Mouse (Mus musculus) liver, embryonic 12.5 days (tissue): ENCODE measurements around the gene Rnf26. TPM values are rescaled to one million over a fixed set of nuclear protein-coding genes. Genes with fewer than 3 reads are reported as not detected.

ENCODE experiments used
- ATAC-seq: fragments of 200-750 bp; cut with Nextera tagmentation; 2 replicates; pipeline ENCODE4 v1.8.0; 2017; ENCODE audit warnings: moderate number of reproducible peaks, mild to moderate bottlenecking, moderate library complexity
- H3K27ac ChIP-seq: fragments of 300-500 bp; sonication (generic); 2 replicates; pipeline ENCODE4 v1.5.1; 2016; ENCODE audit warnings: mild to moderate bottlenecking
- H3K27me3 ChIP-seq: fragments of 300-500 bp; sonication (generic); replicated peaks from 2 replicates; pipeline ENCODE4 v1.6.1; 2016; ENCODE audit warnings: mild to moderate bottlenecking, moderate library complexity
- H3K36me3 ChIP-seq: fragments of 300-500 bp; sonication (generic); 2 replicates; pipeline ENCODE4 v1.6.1; 2016; ENCODE audit warnings: mild to moderate bottlenecking, moderate library complexity
- H3K4me1 ChIP-seq: fragments of 300-500 bp; sonication (generic); 2 replicates; pipeline ENCODE4 v1.6.1; 2016
- H3K4me2 ChIP-seq: fragments of 300-500 bp; sonication (generic); 2 replicates; pipeline ENCODE4 v1.6.1; 2016; ENCODE audit warnings: mild to moderate bottlenecking, moderate library complexity
- H3K4me3 ChIP-seq: fragments of 300-500 bp; sonication (generic); 2 replicates; pipeline ENCODE4 v1.5.1; 2016; ENCODE audit warnings: mild to moderate bottlenecking, moderate library complexity
- H3K9ac ChIP-seq: fragments of 300-500 bp; sonication (generic); 2 replicates; pipeline ENCODE4 v1.6.1; 2016; ENCODE audit warnings: mild to moderate bottlenecking, moderate library complexity
- H3K9me3 ChIP-seq: fragments of 300-500 bp; sonication (generic); replicated peaks from 2 replicates; pipeline ENCODE4 v1.6.1; 2016; ENCODE audit warnings: mild to moderate bottlenecking, moderate library complexity
- WGBS: fragments of 180-500 bp; shearing (Covaris S2); methylation state at CpG from one replicate; pipeline ENCODE4 v1.1.7; 2016; ENCODE audit not compliant: insufficient replicate concordance; 5-methylcytosine and 5-hydroxymethylcytosine counted together
- polyA plus RNA-seq: library from polyadenylated mRNA; unstranded; fragments of >200 nt; fragmentation: Nextera tagmentation; extraction: Ambion mirVana; gene quantifications from 2 replicates; pipeline ENCODE4 v1.2.1, GENCODE M21; 2016

Gene Rnf26
- polyA plus RNA-seq, 1 experiment from 2014 or later: 58.7 TPM

DNA sequence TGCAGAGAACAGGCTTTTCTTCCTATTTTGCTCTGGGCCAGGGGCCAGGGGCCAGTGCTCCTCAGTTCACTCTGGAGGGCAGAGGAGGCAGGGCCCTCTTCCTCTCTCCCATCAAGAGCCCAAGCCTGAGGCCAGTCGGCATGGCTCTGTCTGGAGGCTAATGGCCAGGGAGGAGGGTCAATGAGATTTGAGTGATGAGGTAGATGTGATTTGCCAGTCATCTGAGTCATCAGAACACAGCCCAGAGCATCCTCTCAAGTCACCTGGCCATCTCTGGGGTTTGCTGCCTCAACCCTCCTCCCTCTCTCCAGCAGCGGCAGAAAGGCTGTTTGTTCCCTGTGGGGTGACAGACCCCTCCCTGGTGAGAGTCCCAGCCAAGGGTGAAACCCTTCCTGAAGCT lies 20.0 kb upstream of the Rnf26 start:
- no peak for ATAC-seq
- Histone ChIP-seq H3K4me3 (0 out of 2 replicates have a peak overlapping the region, but pooled peaks have one; percentile 56), H3K36me3 (no peaks in the 10 kb centered on the region), H3K27me3 (peaks cover 92% of the 10 kb centered on the region), H3K4me2 (0 out of 2 replicates have a peak overlapping the region, but pooled peaks have one; percentile 71), H3K9me3 (no peaks in the 10 kb centered on the region), H3K4me1 (peaks cover 46% of the 10 kb centered on the region), H3K9ac (no peak overlapping the region), H3K27ac (no peak overlapping the region)
- 27% methylated on average over 2 of the region's 2 CpGs for WGBS

DNA sequence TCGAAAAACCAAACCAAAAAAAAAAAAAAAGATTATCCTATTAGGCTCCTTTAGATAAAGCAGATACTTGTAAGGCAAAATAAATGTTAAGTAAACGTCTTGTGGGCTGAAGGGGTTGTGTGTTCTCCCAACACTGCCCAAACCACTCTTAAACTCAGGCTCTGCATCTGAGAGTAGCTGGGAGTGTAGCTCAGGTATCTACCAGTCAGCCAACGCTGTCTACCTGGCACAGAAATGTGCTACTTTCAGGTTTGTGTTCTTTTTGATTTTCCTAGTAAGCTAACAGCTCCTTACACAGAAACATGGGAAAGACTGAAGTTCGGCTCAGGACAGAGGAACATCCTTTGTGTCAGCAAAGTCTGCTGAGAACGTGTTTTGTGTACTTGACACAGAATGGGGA lies 18.9 kb upstream of the Rnf26 start:
- 50% methylated on average over 5 of the region's 5 CpGs for WGBS
- no peak overlapping the region for H3K4me2 ChIP-seq
- peaks cover 46% of the 10 kb centered on the region for H3K4me1 ChIP-seq
- no peak overlapping the region for H3K27ac ChIP-seq
- no peak for ATAC-seq
- H3K9me3 ChIP-seq: no peaks in the 10 kb centered on the region
- no peak overlapping the region for H3K4me3 ChIP-seq
- H3K9ac ChIP-seq: no peak overlapping the region
- no peaks in the 10 kb centered on the region for H3K36me3 ChIP-seq
- peaks cover 91% of the 10 kb centered on the region for H3K27me3 ChIP-seq

DNA sequence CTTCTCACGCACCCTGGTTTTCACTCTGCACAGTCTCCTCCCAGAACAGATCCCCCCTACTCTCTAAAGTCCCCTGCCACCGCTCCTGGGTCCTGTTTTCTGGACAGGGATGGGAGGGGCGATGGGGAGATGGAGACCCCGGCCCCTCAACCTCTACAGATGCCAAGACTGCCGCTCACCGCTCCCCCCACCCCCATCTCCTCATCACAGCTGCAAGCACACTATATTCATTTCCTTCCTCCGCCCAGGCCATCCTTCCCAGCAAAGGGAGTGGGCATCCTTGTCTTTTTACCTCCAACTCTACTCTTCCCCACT lies 17.9 kb upstream of the Rnf26 start:
- Histone ChIP-seq H3K27ac (no peak overlapping the region), H3K9ac (no peak overlapping the region), H3K27me3 (peaks cover 82% of the 10 kb centered on the region), H3K4me2 (no peak overlapping the region), H3K4me3 (no peak overlapping the region), H3K36me3 (no peaks in the 10 kb centered on the region), H3K4me1 (peaks cover 47% of the 10 kb centered on the region), H3K9me3 (no peaks in the 10 kb centered on the region)
- WGBS: 32% methylated on average over 7 of the region's 7 CpGs
- no peak for ATAC-seq

DNA sequence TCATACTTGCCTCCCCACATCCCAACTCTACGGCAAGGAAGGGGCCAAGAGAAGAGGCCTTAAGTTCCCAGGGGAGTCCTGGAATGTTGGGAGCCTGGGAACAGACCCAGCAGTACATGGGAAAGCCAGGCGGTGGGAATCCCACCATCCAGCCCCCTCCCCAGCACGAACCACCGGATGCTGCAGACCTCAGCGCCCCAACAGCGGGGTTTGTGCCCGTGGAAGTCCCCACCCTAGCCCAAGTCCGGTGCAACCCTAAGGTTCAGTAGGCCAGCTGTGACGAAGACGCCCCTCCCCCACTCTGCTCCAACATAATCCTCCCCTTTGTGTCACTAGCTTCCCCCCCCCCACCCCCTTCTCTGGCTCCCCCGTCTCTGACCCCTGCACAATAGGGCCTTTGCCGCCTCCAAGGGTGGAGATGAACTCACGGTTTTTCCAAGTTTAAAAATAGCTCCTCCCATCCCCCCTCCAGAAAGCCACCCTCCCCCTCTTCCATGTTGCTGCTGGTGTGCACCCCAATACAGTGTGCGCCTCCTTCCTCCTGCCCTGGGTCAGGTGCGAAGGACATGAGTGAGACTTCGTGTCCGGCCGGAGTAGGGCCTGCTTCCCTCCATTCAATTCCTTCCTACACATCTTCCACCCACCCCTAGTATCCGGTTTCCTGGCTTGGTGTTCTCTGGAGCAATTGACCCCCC lies 17.4 kb upstream of the Rnf26 start:
- H3K27ac ChIP-seq: peak overlapping the region; percentile 57
- peak overlapping the region; percentile 60 for H3K4me2 ChIP-seq
- H3K27me3 ChIP-seq: peaks cover 77% of the 10 kb centered on the region
- WGBS: 15% methylated on average over 19 of the region's 19 CpGs
- ATAC-seq: no peak; the same call in 1 of the 2 replicates
- H3K9ac ChIP-seq: no peak overlapping the region
- H3K4me3 ChIP-seq: peak overlapping the region; percentile 38; the same call in 1 of the 2 replicates
- peaks cover 43% of the 10 kb centered on the region for H3K4me1 ChIP-seq
- no peaks in the 10 kb centered on the region for H3K9me3 ChIP-seq
- H3K36me3 ChIP-seq: no peaks in the 10 kb centered on the region

DNA sequence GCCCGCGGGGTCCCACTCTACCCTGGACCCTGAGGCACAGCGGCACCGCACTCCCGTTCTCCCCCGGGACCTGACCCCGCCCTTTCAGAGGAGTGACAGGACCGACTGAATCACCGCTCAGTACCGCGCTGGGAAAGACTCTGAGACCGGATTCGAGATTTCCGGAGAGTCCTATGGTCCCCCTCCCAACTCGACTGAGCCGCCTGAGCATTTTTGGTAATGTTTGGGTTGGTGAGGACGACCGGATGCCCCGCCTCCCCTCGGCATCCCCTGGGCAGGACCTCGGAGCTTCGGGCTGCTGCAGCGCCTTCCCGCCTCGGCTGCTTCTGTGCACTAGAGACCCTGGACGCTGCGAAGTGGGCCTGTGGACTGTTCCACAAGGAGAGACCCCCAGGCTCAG lies 16.7 kb upstream of the Rnf26 start:
- H3K27ac ChIP-seq: peak overlapping the region; percentile 68
- H3K9me3 ChIP-seq: no peaks in the 10 kb centered on the region
- 1% methylated on average over 27 of the region's 27 CpGs for WGBS
- peak; percentile 19; the same call in 1 of the 2 replicates for ATAC-seq
- H3K4me3 ChIP-seq: peak overlapping the region; percentile 38
- no peaks in the 10 kb centered on the region for H3K36me3 ChIP-seq
- no peak overlapping the region for H3K9ac ChIP-seq
- peak overlapping the region; percentile 60 for H3K4me2 ChIP-seq
- peaks cover 70% of the 10 kb centered on the region for H3K27me3 ChIP-seq
- H3K4me1 ChIP-seq: peaks cover 38% of the 10 kb centered on the region

DNA sequence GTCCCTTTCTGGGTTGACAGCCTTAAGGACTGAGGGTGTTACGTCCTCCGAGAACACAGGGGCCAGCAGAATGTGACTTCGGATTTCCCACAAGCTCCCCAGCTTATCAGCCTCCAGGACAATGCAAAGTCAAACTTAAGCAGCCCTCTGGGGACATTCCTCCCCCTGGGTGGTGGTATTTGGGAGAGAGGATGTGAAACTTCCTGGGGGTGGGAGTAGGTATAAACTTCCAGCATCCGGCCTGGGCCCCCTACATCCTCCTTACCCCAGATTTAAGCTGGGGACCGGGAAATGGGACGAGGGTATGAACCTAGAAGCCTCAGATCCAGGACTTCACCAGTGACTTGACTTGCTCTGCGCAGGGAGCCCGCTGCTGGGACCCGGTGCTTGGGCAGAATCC lies 16.3 kb upstream of the Rnf26 start:
- WGBS: 6% methylated on average over 9 of the region's 9 CpGs
- Histone ChIP-seq H3K27ac (peak overlapping the region; percentile 68), H3K36me3 (no peaks in the 10 kb centered on the region), H3K4me3 (peak overlapping the region; percentile 38), H3K4me1 (peaks cover 34% of the 10 kb centered on the region), H3K4me2 (peak overlapping the region; percentile 60), H3K9me3 (no peaks in the 10 kb centered on the region), H3K9ac (no peak overlapping the region), H3K27me3 (peaks cover 66% of the 10 kb centered on the region)
- ATAC-seq: no peak

DNA sequence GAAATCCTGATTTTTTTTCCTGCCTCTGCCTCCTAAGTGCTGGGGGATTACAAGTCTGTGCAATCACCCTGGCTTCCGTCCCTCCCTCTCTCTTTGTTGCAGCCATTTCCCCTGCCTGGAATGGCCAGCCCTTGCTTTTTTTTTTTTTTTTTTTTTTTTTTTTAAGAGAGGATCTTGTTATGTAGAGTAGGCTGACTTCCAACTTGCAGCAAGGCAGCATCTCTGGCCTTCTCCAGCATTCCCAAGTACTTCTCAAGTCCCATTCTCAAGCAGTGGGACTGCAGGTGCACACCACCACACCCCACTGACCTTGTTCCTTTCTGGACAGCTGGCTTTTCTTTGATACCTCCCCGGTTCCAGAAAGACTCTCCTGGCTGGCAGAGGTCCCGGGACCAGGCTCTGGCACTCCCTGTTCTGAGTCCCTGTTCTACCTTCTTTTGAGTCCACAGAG lies 14.1 kb upstream of the Rnf26 start:
- Histone ChIP-seq H3K27ac (no peak overlapping the region), H3K36me3 (no peaks in the 10 kb centered on the region), H3K4me2 (no peak overlapping the region), H3K27me3 (peaks cover 43% of the 10 kb centered on the region), H3K9ac (no peak overlapping the region), H3K4me3 (no peak overlapping the region), H3K4me1 (peaks cover 26% of the 10 kb centered on the region), H3K9me3 (no peaks in the 10 kb centered on the region)
- ATAC-seq: no peak
- WGBS: 66% methylated on average over 3 of the region's 3 CpGs

DNA sequence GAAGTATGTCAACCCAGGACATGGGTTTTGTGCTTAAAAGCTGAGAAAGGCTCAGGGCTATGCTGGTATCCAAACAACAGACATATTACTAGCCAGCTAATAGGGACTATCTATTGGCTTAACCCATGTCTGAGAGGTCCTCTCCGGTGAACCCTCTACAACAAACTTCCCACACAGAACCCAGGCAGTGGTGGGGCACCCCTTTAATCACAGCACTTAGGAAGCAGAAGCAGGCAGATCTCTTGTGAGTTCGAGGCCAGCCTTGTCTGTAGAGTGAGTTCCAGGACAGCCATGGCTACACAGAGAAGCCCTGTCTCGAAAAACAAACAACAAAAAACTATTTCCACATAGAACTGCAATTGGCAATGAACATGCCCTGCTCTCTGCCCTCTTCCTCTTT lies 13.4 kb upstream of the Rnf26 start:
- Histone ChIP-seq H3K4me2 (peak overlapping the region; percentile 44; the same call in 1 of the 2 replicates), H3K36me3 (no peaks in the 10 kb centered on the region), H3K4me1 (peaks cover 26% of the 10 kb centered on the region), H3K9me3 (no peaks in the 10 kb centered on the region), H3K27me3 (peaks cover 37% of the 10 kb centered on the region), H3K4me3 (no peak overlapping the region), H3K27ac (no peak overlapping the region), H3K9ac (no peak overlapping the region)
- 65% methylated on average over 3 of the region's 3 CpGs for WGBS
- no peak for ATAC-seq

DNA sequence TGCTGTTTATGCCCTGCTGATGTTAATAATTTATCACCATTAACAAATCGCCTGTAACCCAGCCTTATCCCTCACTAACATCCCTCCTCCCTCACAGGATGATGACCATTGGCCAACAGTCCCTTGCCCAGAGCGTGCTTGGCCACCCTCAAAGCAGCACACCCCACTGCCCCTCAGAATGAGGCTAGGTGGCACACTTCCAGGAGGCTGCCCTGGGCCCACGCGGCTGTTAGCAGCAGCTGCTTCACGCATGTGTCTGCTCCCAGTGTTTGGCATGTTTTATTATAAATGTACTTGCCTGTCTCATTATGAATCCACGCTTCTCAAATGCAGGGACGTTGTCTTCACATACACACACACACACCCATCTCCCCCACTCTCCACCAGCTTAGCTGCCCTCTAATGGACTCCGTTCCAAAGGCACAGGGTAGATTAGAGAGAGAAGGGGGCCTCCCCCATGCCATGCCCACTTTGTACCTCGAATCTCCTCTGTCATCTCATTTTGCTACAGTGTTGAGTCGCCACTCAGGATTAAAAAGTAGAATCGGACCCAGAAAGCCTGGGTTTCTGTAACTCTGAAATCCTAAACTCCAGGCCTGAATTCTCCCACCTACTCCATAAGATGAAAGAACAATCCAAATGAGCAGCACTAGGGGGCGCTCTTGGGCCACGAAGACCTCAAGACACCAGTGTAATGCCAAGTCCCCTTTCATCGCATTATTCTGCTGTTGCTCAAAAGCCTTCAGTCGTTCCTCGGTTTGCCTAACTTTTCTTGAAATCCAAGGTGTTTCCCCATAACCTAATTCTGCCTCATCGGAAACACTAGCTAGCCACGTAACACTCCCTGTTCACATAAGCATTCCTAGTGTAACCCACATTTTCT lies 12.5 kb upstream of the Rnf26 start:
- Histone ChIP-seq H3K4me3 (no peak overlapping the region), H3K9ac (no peak overlapping the region), H3K36me3 (no peaks in the 10 kb centered on the region), H3K27ac (no peak overlapping the region), H3K27me3 (peaks cover 27% of the 10 kb centered on the region), H3K4me1 (peaks cover 26% of the 10 kb centered on the region), H3K9me3 (no peaks in the 10 kb centered on the region), H3K4me2 (peak overlapping the region; percentile 44)
- no peak for ATAC-seq
- 34% methylated on average over 18 of the region's 18 CpGs for WGBS

DNA sequence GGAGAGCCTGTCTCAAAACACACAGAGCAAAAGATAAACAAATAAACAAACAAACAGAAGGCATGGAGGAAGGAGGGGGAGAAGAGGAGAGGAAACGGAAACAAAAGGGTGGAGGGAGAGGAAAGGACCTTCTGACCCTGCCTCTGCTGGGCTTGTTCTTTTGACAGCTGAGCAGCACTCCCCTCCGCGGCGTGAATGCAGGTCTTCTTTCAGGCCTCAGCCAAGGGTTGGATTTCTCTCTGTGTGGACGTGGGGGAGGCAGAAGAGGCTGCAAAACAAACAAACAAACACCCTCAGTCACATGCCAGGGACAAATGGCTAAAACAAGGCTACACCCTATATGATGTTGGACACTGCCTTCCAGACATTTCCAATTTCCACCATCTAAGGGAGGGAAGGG lies 11.7 kb upstream of the Rnf26 start:
- no peak for ATAC-seq
- peaks cover 20% of the 10 kb centered on the region for H3K27me3 ChIP-seq
- no peak overlapping the region for H3K9ac ChIP-seq
- H3K36me3 ChIP-seq: no peaks in the 10 kb centered on the region
- H3K4me1 ChIP-seq: peaks cover 18% of the 10 kb centered on the region; the same call in 1 of the 2 replicates
- no peaks in the 10 kb centered on the region for H3K9me3 ChIP-seq
- no peak overlapping the region for H3K4me2 ChIP-seq
- H3K27ac ChIP-seq: no peak overlapping the region
- WGBS: 53% methylated on average over 5 of the region's 5 CpGs
- H3K4me3 ChIP-seq: no peak overlapping the region

DNA sequence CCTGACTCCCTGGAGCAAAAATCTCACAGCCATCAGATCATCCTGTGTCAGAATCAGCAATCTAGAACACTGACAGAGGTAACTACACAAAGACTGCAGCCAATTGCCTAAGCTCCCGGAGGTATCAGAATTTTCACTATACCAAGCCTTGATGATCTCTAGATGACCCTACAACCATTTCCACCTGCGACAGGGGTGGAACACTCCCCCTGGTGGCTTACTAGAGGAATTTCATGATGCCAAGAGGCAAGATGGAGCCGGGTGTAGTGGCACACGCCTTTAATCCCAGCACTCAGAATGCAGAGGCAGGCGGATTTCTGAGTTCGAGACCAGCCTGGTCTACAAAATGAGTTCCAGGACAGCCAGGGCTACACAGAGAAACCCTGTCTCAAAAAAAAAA lies 11.0 kb upstream of the Rnf26 start:
- no peak overlapping the region for H3K9ac ChIP-seq
- 62% methylated on average over 6 of the region's 6 CpGs for WGBS

DNA sequence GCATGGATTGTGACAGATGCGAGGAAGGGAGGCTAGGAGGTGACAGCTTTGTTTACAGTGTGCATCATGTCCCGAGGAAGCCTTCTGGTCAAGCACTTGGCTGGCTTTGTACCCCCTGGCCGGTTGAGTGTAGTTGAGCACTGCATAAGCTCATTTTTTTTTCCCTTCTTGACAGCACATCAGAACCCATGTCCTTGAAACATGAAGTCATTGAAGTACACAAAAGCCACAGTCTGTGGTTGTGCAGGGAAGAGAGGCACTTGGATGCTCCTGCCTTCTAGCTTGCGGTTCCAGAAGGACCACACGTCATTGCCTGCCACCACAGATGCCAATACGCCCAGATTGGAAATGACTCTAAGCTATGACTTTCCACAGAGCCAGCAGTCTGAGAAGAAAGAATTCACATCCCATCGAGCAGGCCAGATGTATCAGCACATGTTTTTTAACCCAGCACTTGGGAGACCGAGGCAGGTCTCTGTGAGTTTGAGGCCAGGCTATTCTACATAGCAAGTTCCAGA lies 6.7 kb upstream of the Rnf26 start:
- Histone ChIP-seq H3K9me3 (no peaks in the 10 kb centered on the region), H3K4me2 (no peak overlapping the region), H3K9ac (no peak overlapping the region), H3K36me3 (no peaks in the 10 kb centered on the region), H3K4me1 (no peaks in the 10 kb centered on the region), H3K27me3 (no peaks in the 10 kb centered on the region), H3K4me3 (no peak overlapping the region), H3K27ac (no peak overlapping the region)
- ATAC-seq: no peak
- 69% methylated on average over 8 of the region's 8 CpGs for WGBS

More for the DNA sequence above, 11.0 kb upstream of the Rnf26 start:
- Histone ChIP-seq H3K4me1 (peaks cover 12% of the 10 kb centered on the region; the same call in 1 of the 2 replicates), H3K4me3 (no peak overlapping the region), H3K27me3 (peaks cover 13% of the 10 kb centered on the region), H3K9me3 (no peaks in the 10 kb centered on the region), H3K4me2 (no peak overlapping the region), H3K27ac (no peak overlapping the region), H3K36me3 (no peaks in the 10 kb centered on the region)
- no peak for ATAC-seq
